Mouse (Mus musculus): ENCODE measurements around the gene Tns1. TPM values are rescaled to one million over a fixed set of nuclear protein-coding genes. Genes with fewer than 3 reads are reported as not detected.

Gene Tns1
- polyA plus RNA-seq, 1 experiment from 2014 or later, result 120 TPM

DNA sequence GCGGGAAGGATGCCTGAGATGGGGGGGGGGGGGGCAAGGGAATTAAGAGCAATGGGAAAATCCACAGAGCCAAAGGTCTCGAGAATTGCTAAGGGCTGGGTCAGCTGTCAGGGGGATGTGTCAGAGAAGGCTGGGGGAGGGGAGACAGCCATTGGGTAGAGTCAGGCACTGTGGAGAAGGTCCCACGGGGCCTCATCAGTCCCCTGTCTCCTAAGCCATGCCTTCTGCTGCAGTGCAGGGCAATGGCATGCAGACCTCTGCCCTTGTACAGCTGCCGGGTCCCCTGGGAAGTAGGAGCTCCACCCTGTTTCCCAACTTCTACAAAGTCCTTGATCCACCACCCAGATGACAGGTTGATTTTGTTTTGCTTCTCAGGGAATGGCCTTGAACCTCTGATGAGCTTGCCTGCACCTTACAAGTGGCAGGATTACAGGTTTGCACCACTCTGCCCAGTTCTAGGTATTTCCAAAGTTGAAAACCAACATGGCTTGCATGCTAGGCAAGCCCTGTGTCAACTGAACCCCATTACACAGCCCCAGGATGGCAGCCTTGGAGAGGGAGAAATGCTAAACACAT, 98.5 kb downstream of the Tns1 start:
- peak overlapping the region; percentile 40; the same call in 1 of the 2 replicates for H3K9ac ChIP-seq (ENCODE audit: low read length)
- H3K4me1 ChIP-seq (ENCODE audit: control insufficient read depth, insufficient read depth, low read length), result peaks cover 98% of the 10 kb centered on the region
- H3K27ac ChIP-seq (ENCODE audit: low read length), result peak overlapping the region; percentile 92
- H3K27me3 ChIP-seq (ENCODE audit: control insufficient read depth, insufficient read depth, low read length), result no peaks in the 10 kb centered on the region
- no peaks in the 10 kb centered on the region for H3K9me3 ChIP-seq (replicated peaks; ENCODE audit: control insufficient read depth, low read length)
- WGBS, result 37% methylated on average over 4 of the region's 4 CpGs
- no peak for ATAC-seq (replicated peaks; ENCODE audit: extremely low read depth, insufficient read depth, low FRiP score)
- H3K36me3 ChIP-seq (ENCODE audit: control insufficient read depth, insufficient read depth), result no peaks in the 10 kb centered on the region
- no peak overlapping the region for H3K4me3 ChIP-seq (ENCODE audit: low read length)
- H3K4me2 ChIP-seq (ENCODE audit: low read depth, low read length), result no peak overlapping the region; the same call in 1 of the 2 replicates

DNA sequence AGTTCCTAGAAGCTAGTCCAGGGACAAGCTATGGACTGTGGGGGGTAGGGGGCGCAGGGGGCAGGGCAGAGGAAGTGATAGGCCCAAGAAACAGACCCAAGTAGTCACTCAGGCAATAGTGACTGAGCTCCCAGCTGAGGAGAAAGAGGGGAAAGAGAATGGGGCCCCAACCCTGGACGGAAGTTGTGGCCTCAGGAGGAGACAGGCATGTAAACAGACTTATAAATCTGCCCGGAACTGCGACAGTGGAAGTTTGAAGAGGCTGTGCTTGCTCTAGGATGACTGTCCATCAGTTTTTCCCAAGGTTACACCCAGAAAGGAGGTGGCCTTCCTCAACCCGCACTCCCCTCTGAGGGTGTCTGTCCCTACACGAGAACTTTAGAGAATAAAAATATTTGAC, 99.0 kb downstream of the Tns1 start:
- no peaks in the 10 kb centered on the region for H3K36me3 ChIP-seq (ENCODE audit: control insufficient read depth, insufficient read depth)
- peaks cover 97% of the 10 kb centered on the region for H3K4me1 ChIP-seq (ENCODE audit: control insufficient read depth, insufficient read depth, low read length)
- no peaks in the 10 kb centered on the region for H3K27me3 ChIP-seq (ENCODE audit: control insufficient read depth, insufficient read depth, low read length)
- no peak overlapping the region; the same call in 1 of the 2 replicates for H3K4me2 ChIP-seq (ENCODE audit: low read depth, low read length)
- H3K4me3 ChIP-seq (ENCODE audit: low read length), result no peak overlapping the region
- peak overlapping the region; percentile 52 for H3K9ac ChIP-seq (ENCODE audit: low read length)
- peak overlapping the region; percentile 92 for H3K27ac ChIP-seq (ENCODE audit: low read length)
- ATAC-seq (replicated peaks; ENCODE audit: extremely low read depth, insufficient read depth, low FRiP score), result no peak
- H3K9me3 ChIP-seq (replicated peaks; ENCODE audit: control insufficient read depth, low read length), result no peaks in the 10 kb centered on the region
- 37% methylated on average over 6 of the region's 6 CpGs for WGBS

DNA sequence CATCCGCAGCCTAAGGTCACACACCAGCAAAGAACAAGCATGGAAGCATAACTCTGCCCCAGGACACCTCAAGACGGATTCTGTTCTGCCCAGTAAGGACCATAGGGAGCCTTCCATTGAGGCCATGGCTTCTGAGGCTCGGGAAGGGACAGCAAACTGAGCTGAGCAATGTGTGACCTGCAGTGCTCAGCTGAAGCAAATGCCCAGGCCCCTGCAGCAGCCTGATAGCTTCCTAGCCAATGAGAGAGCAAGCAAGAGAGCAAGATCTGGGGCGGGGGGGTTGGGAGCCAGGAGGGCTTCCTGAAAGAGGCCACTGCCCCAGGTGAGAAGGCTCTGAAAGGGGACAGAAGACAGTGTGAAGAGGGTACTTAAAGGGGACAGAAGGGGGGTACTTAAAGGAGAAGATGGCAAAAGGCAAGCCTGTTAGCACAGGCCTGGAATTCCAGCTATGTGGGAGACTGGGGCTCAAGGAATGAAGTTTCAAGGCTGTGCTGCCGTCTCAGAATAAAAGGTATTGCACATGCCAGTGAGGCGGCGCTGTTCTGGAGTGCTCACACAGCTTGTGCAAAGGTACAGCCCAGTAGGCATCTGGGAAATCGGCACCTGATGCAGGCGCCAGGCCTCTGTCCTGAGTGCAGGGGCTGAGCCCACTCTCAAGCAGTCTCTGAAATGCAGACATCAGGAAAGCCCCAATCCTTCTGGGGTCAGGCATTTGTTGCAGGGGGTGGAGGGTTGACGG, 99.6 kb downstream of the Tns1 start:
- Histone ChIP-seq H3K9me3 (replicated peaks; ENCODE audit: control insufficient read depth, low read length) (no peaks in the 10 kb centered on the region), H3K4me1 (ENCODE audit: control insufficient read depth, insufficient read depth, low read length) (peaks cover 92% of the 10 kb centered on the region), H3K4me2 (ENCODE audit: low read depth, low read length) (no peak overlapping the region), H3K36me3 (ENCODE audit: control insufficient read depth, insufficient read depth) (no peaks in the 10 kb centered on the region), H3K9ac (ENCODE audit: low read length) (peak overlapping the region; percentile 52), H3K27me3 (ENCODE audit: control insufficient read depth, insufficient read depth, low read length) (no peaks in the 10 kb centered on the region), H3K27ac (ENCODE audit: low read length) (peak overlapping the region; percentile 92), H3K4me3 (ENCODE audit: low read length) (no peak overlapping the region)
- no peak for ATAC-seq (replicated peaks; ENCODE audit: extremely low read depth, insufficient read depth, low FRiP score)
- WGBS, result 42% methylated on average over 10 of the region's 10 CpGs

DNA sequence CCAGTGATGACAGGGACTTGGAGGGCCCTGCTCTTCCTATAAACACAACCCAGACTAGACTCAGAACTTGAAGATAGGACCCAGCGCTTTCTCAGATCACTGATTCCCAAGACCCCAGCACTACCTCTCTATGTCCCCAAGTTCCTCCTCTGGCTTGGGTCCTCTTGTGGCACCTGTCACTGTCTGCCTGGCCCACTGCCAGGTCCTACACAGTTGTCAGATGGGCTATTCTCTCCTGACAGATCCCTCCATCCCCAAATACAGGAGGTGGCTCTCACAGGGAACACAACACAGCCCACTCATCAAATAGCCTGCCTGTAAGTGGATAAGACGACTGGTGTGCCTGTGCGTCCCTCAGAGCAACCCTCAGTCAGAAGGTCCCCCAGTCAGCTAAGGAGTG, 101.3 kb downstream of the Tns1 start:
- no peak overlapping the region for H3K9ac ChIP-seq (ENCODE audit: low read length)
- H3K36me3 ChIP-seq (ENCODE audit: control insufficient read depth, insufficient read depth), result no peaks in the 10 kb centered on the region
- H3K27me3 ChIP-seq (ENCODE audit: control insufficient read depth, insufficient read depth, low read length), result no peaks in the 10 kb centered on the region
- peak overlapping the region; percentile 19 for H3K27ac ChIP-seq (ENCODE audit: low read length)
- peaks cover 80% of the 10 kb centered on the region for H3K4me1 ChIP-seq (ENCODE audit: control insufficient read depth, insufficient read depth, low read length)
- ATAC-seq (replicated peaks; ENCODE audit: extremely low read depth, insufficient read depth, low FRiP score), result no peak
- H3K9me3 ChIP-seq (replicated peaks; ENCODE audit: control insufficient read depth, low read length), result no peaks in the 10 kb centered on the region
- 35% methylated on average over 3 of the region's 3 CpGs for WGBS
- H3K4me2 ChIP-seq (ENCODE audit: low read depth, low read length), result no peak overlapping the region
- no peak overlapping the region for H3K4me3 ChIP-seq (ENCODE audit: low read length)

DNA sequence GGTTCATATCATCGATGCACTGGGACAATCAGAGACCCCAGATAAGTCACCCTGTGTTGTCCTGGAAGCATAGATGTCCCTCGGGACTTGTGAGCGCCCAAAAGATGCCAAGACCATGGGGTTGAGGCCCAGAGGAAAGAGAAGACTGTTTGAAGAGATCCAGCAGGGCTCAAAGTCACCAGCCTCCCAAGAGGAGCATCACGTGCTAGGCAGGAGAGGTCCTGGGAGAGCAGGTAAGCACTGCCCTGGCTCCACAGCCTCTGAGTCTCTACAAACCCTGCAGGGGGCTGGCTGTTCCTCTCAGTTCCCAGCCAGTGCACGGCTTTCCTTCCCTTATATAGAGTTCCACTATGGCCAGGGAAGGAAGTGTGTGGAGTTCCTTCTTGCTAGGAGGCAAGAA, 101.7 kb downstream of the Tns1 start:
- H3K9ac ChIP-seq (ENCODE audit: low read length), result no peak overlapping the region
- ATAC-seq (replicated peaks; ENCODE audit: extremely low read depth, insufficient read depth, low FRiP score), result no peak

DNA sequence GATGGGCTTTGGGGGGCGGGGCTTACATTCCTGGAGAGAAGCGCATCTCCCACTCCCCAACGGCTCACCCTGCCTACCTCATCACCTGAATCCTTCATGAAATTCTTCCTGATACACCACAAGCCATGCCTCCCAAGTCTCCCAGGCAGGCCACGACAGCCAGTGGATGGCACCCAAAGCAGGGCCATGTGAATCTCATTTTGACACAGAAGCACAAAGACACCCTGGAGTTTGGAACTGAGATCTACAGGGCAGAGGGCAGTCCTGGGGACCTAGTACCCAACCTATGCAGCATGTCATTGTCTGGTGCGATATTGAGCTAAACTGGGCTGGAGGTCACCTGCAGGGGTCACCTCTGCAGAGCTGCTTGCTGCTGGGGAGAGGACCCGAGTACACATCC, 104.0 kb downstream of the Tns1 start:
- H3K9ac ChIP-seq (ENCODE audit: low read length), result peak overlapping the region; percentile 8; the same call in 1 of the 2 replicates
- peaks cover 80% of the 10 kb centered on the region for H3K4me1 ChIP-seq (ENCODE audit: control insufficient read depth, insufficient read depth, low read length)
- peak overlapping the region; percentile 71 for H3K27ac ChIP-seq (ENCODE audit: low read length)
- H3K4me3 ChIP-seq (ENCODE audit: low read length), result no peak overlapping the region
- WGBS, result 57% methylated on average over 6 of the region's 6 CpGs
- H3K27me3 ChIP-seq (ENCODE audit: control insufficient read depth, insufficient read depth, low read length), result no peaks in the 10 kb centered on the region
- ATAC-seq (replicated peaks; ENCODE audit: extremely low read depth, insufficient read depth, low FRiP score), result no peak
- H3K4me2 ChIP-seq (ENCODE audit: low read depth, low read length), result no peak overlapping the region
- H3K36me3 ChIP-seq (ENCODE audit: control insufficient read depth, insufficient read depth), result no peaks in the 10 kb centered on the region
- no peaks in the 10 kb centered on the region for H3K9me3 ChIP-seq (replicated peaks; ENCODE audit: control insufficient read depth, low read length)

More for the DNA sequence above, 101.7 kb downstream of the Tns1 start:
- Histone ChIP-seq H3K9me3 (replicated peaks; ENCODE audit: control insufficient read depth, low read length) (no peaks in the 10 kb centered on the region), H3K27me3 (ENCODE audit: control insufficient read depth, insufficient read depth, low read length) (no peaks in the 10 kb centered on the region), H3K4me3 (ENCODE audit: low read length) (no peak overlapping the region), H3K4me1 (ENCODE audit: control insufficient read depth, insufficient read depth, low read length) (peaks cover 80% of the 10 kb centered on the region), H3K36me3 (ENCODE audit: control insufficient read depth, insufficient read depth) (no peaks in the 10 kb centered on the region), H3K4me2 (ENCODE audit: low read depth, low read length) (no peak overlapping the region), H3K27ac (ENCODE audit: low read length) (peak overlapping the region; percentile 19)
- 73% methylated on average over 5 of the region's 5 CpGs for WGBS

DNA sequence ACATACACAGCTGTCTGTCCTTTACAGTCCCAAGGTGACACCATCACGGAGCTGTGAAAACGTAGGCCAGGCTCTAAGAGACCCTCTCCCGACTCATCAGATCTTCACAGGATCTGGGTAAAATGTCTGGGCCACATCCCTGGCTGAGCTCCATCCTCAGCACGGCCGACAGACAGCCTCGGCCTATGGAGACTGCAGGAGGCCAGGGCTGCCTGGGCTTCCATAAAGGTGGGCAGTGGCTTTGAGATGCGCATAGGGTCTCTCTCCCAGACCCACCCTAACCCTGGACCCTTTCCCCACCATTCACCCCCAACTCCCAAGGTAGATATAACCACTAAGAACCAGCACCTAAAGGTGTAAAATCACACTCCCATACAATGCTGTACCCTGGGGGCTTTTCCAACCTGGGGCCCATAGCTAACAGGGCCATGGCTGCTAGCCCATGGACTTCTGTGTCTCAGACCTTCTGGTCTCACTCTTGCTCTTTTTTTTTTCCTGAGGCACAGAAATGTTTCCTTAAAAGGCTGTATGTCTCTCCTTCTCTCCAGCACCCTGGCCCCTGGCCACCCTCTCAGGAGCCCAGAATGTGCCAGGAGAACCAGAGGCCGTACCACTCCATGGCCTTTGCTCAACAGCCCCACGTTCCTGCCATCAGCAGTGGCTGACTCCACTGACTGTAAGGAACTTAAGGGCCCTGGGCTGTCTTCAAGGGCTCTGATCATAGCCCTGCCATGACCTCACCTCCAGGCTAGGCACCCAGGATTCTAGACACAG, 106.7 kb downstream of the Tns1 start:
- Histone ChIP-seq H3K9me3 (replicated peaks; ENCODE audit: control insufficient read depth, low read length) (no peaks in the 10 kb centered on the region), H3K4me3 (ENCODE audit: low read length) (no peak overlapping the region), H3K4me1 (ENCODE audit: control insufficient read depth, insufficient read depth, low read length) (peaks cover 77% of the 10 kb centered on the region), H3K36me3 (ENCODE audit: control insufficient read depth, insufficient read depth) (no peaks in the 10 kb centered on the region), H3K4me2 (ENCODE audit: low read depth, low read length) (no peak overlapping the region), H3K27ac (ENCODE audit: low read length) (peak overlapping the region; percentile 82), H3K9ac (ENCODE audit: low read length) (peak overlapping the region; percentile 57), H3K27me3 (ENCODE audit: control insufficient read depth, insufficient read depth, low read length) (no peaks in the 10 kb centered on the region)
- 49% methylated on average over 9 of the region's 9 CpGs for WGBS
- ATAC-seq (replicated peaks; ENCODE audit: extremely low read depth, insufficient read depth, low FRiP score), result no peak

DNA sequence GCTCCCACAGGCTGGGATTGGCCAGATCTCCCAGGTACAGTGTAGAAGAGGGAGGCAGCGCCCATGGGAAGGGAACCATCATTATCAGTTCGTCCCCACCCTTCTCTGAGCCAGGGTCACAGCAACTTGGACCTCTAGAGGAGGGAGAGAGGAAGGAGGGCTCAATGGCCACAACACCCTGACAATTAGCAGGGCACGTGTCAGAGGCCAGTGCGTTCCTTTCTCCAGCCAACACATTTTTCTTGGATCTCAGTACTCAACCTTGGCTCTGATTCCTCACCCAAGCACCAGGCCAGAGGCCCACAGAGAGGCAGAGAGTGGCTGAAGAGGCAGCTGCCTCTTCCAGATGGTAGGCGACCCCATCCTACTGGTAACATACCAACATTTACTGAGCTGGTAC, 107.6 kb downstream of the Tns1 start:
- Histone ChIP-seq H3K27me3 (ENCODE audit: control insufficient read depth, insufficient read depth, low read length) (no peaks in the 10 kb centered on the region), H3K4me2 (ENCODE audit: low read depth, low read length) (no peak overlapping the region), H3K9me3 (replicated peaks; ENCODE audit: control insufficient read depth, low read length) (no peaks in the 10 kb centered on the region), H3K27ac (ENCODE audit: low read length) (peak overlapping the region; percentile 82), H3K36me3 (ENCODE audit: control insufficient read depth, insufficient read depth) (no peaks in the 10 kb centered on the region), H3K4me3 (ENCODE audit: low read length) (no peak overlapping the region), H3K4me1 (ENCODE audit: control insufficient read depth, insufficient read depth, low read length) (peaks cover 68% of the 10 kb centered on the region), H3K9ac (ENCODE audit: low read length) (peak overlapping the region; percentile 57; the same call in 1 of the 2 replicates)
- ATAC-seq (replicated peaks; ENCODE audit: extremely low read depth, insufficient read depth, low FRiP score), result peak; percentile 21; the same call in 1 of the 2 replicates
- 52% methylated on average over 5 of the region's 5 CpGs for WGBS
